Comparison of ENCODE assay signal across 21 mouse cellular contexts in genomic region chr3:33219271-33220065, GRCm38 (mm10).
DNase-seq lines count a peak whose midpoint lies in the region; ATAC-seq and TF ChIP-seq lines count a peak whose summit lies in the region.
"Had no signal": no experiment of that assay in that cellular context is flagged by ENCODE, and none has a peak within 500 bp of the region (broad histone marks: within the 10 kb centered on the region; RNA-seq: fewer than 3 reads in every experiment).

No protein-coding gene starts in this region.

- no peaks in the 10 kb centered on the region for H3K36me3 ChIP-seq in hindbrain, embryonic 10.5 days
- H3K36me3 ChIP-seq in hindbrain, postnatal 0 days (ENCODE audit: insufficient read depth, low read length), result no peaks in the 10 kb centered on the region
- H3K36me3 ChIP-seq in limb, embryonic 11.5 days (ENCODE audit: control insufficient read depth, insufficient read depth, low read length), result no peaks in the 10 kb centered on the region
- H3K36me3 ChIP-seq: forebrain, embryonic 15.5 days; heart, embryonic 12.5 days; intestine, embryonic 15.5 days; limb, embryonic 12.5 days; liver, embryonic 15.5 days; midbrain, embryonic 10.5 days had no signal

- no peak overlapping the region for H3K9ac ChIP-seq in hindbrain, postnatal 0 days (replicated peaks; ENCODE audit: low read length)
- H3K9ac ChIP-seq in limb, embryonic 11.5 days (ENCODE audit: low read length), result no peak overlapping the region
- H3K9ac ChIP-seq: forebrain, embryonic 15.5 days; heart, embryonic 12.5 days; intestine, embryonic 15.5 days; limb, embryonic 12.5 days; liver, embryonic 15.5 days had no signal

- no peaks in the 10 kb centered on the region for H3K9me3 ChIP-seq in hindbrain, embryonic 10.5 days
- H3K9me3 ChIP-seq in hindbrain, postnatal 0 days (ENCODE audit: low read length), result no peaks in the 10 kb centered on the region
- no peaks in the 10 kb centered on the region for H3K9me3 ChIP-seq in limb, embryonic 11.5 days (ENCODE audit: control insufficient read depth, low read length)
- H3K9me3 ChIP-seq: forebrain, embryonic 15.5 days; intestine, embryonic 15.5 days; limb, embryonic 12.5 days; liver, embryonic 15.5 days; midbrain, embryonic 10.5 days had no signal

- H3K4me1 ChIP-seq in hindbrain, embryonic 10.5 days (replicated peaks), result no peaks in the 10 kb centered on the region
- no peaks in the 10 kb centered on the region for H3K4me1 ChIP-seq in hindbrain, postnatal 0 days (ENCODE audit: insufficient read depth, low read length)
- no peaks in the 10 kb centered on the region for H3K4me1 ChIP-seq in limb, embryonic 11.5 days (ENCODE audit: control insufficient read depth, insufficient read depth, low read length)
- H3K4me1 ChIP-seq: forebrain, embryonic 15.5 days; heart, embryonic 12.5 days; intestine, embryonic 15.5 days; liver, embryonic 15.5 days; midbrain, embryonic 10.5 days had no signal

- no peak for TF ChIP-seq CTCF in hindbrain, postnatal 0 days (IDR thresholded peaks at IDR 0.05; ENCODE audit: low read depth)

- no peak for ATAC-seq in hindbrain, postnatal 0 days
- ATAC-seq in limb, embryonic 11.5 days (ENCODE audit: insufficient number of reproducible peaks, low FRiP score, low TSS enrichment, low read depth), result peak; percentile 57; the same call in 1 of the 2 replicates
- ATAC-seq: forebrain, embryonic 15.5 days; intestine, embryonic 15.5 days had no signal

- no peak overlapping the region for H3K4me2 ChIP-seq in hindbrain, postnatal 0 days (ENCODE audit: low read depth, low read length)
- no peak overlapping the region for H3K4me2 ChIP-seq in limb, embryonic 11.5 days (ENCODE audit: low read depth, severe bottlenecking)
- H3K4me2 ChIP-seq: forebrain, embryonic 15.5 days; heart, embryonic 12.5 days; intestine, embryonic 15.5 days; limb, embryonic 12.5 days; liver, embryonic 15.5 days had no signal

- H3K27ac ChIP-seq in hindbrain, embryonic 10.5 days, result peak overlapping the region; percentile 40; the same call in 1 of the 2 replicates
- H3K27ac ChIP-seq in hindbrain, postnatal 0 days, result no peak overlapping the region
- H3K27ac ChIP-seq in limb, embryonic 11.5 days (replicated peaks; ENCODE audit: low read depth, low read length), result no peak overlapping the region
- H3K27ac ChIP-seq: forebrain, embryonic 15.5 days; intestine, embryonic 15.5 days; kidney, postnatal 0 days; left cerebral cortex, adult 2 months; limb, embryonic 12.5 days; liver, embryonic 15.5 days; midbrain, embryonic 10.5 days had no signal

- no peaks in the 10 kb centered on the region for H3K27me3 ChIP-seq in hindbrain, embryonic 10.5 days (ENCODE audit: insufficient read depth, poor library complexity, severe bottlenecking)
- no peaks in the 10 kb centered on the region for H3K27me3 ChIP-seq in hindbrain, postnatal 0 days (ENCODE audit: insufficient read depth, low read length)
- no peaks in the 10 kb centered on the region for H3K27me3 ChIP-seq in limb, embryonic 11.5 days (ENCODE audit: control insufficient read depth, insufficient read depth, low read length)
- H3K27me3 ChIP-seq: CH12.LX; forebrain, embryonic 15.5 days; heart, embryonic 12.5 days; intestine, embryonic 15.5 days; limb, embryonic 12.5 days; liver, embryonic 15.5 days had no signal

- H3K4me3 ChIP-seq in hindbrain, embryonic 10.5 days, result no peak overlapping the region
- H3K4me3 ChIP-seq in hindbrain, postnatal 0 days (ENCODE audit: low read length), result no peak overlapping the region
- no peak overlapping the region for H3K4me3 ChIP-seq in limb, embryonic 11.5 days (ENCODE audit: low read depth, low read length)
- H3K4me3 ChIP-seq: forebrain, embryonic 15.5 days; heart, embryonic 12.5 days; intestine, embryonic 15.5 days; left cerebral cortex, adult 2 months; limb, embryonic 12.5 days; liver, embryonic 15.5 days; midbrain, embryonic 10.5 days had no signal

- WGBS in hindbrain, embryonic 10.5 days, result 50% methylated on average over 2 of the region's 2 CpGs
- 61% methylated on average over 2 of the region's 2 CpGs for WGBS in hindbrain, postnatal 0 days
- 11% methylated on average over 2 of the region's 2 CpGs for WGBS in limb, embryonic 11.5 days

- peak; percentile 26 for DNase-seq in hindbrain, embryonic 10.5 days (ENCODE audit: low spot score)
- DNase-seq in hindbrain, postnatal 0 days (ENCODE audit: low spot score), result no peak
- DNase-seq in retina, embryonic 14.5 days (ENCODE audit: low spot score), result peak; percentile 45
- DNase-seq in retina, postnatal 1 day, result no peak
- DNase-seq in limb, embryonic 11.5 days (ENCODE audit: low spot score), result peak; percentile 49
- DNase-seq in yolk sac, embryonic 10.5 days (ENCODE audit: low spot score), result peak; percentile 4
- DNase-seq in adrenal gland, postnatal 25 days, result no peak
- no peak for DNase-seq in spleen, adult 18-20 months
- DNase-seq: adrenal gland, postnatal 10 days; cerebellum, adult 18-20 months; cerebellum, postnatal 36 days; thymus, adult 18-20 months had no signal

Comparison
In these comparisons a context has a peak if more than half of its experiments do, and no peak if none do; other contexts are left out.
1. DNase-seq: peak in hindbrain, embryonic 10.5 days (single experiment), retina, embryonic 14.5 days (single experiment), limb, embryonic 11.5 days (single experiment) and yolk sac, embryonic 10.5 days (single experiment); none in hindbrain, postnatal 0 days (single experiment), retina, postnatal 1 day (single experiment), adrenal gland, postnatal 25 days (single experiment) and spleen, adult 18-20 months (0 of 2).